9 mouse cellular contexts compared by ENCODE assay signal in the genomic region with DNA sequence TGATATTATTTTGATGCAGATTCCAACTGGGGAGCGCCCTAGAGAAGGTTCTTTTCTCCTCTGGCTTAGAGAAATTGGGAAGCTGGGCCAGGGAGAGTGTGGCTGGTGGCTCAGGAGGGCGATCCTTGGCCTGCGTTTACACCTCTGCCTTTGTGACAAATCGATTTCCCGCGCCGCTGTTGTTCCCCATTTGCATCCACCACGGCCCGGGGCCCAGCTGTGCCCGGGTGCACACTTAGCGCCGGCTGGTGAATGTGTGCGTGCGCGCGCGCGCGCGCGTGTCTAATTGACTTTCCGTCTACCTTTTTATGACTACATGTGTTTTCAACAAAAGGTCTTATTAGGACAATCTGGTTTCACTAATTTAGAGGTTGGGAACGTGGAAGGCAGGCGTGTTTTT. TPM values are rescaled to one million over a fixed set of nuclear protein-coding genes. Genes with fewer than 3 reads are reported as not detected.
A peak's percentile ranks its signal among the peaks of the same experiment; 100 is the strongest.
DNase-seq lines count a peak whose midpoint lies in the region; ATAC-seq and TF ChIP-seq lines count a peak whose summit lies in the region.
"Had no signal": no experiment of that assay in that cellular context is flagged by ENCODE, and none has a peak within 500 bp of the region (broad histone marks: within the 10 kb centered on the region; RNA-seq: fewer than 3 reads in every experiment).

No protein-coding gene starts in this region.

- H3K4me3 ChIP-seq in gastrocnemius, adult 2 months, result peak overlapping the region; percentile 80
- peak overlapping the region; percentile 28 for H3K4me3 ChIP-seq in hindbrain, embryonic 13.5 days
- H3K4me3 ChIP-seq in midbrain, embryonic 12.5 days, result peak overlapping the region; percentile 23

- peak; percentile 74 for ATAC-seq in common myeloid progenitor, adult 5-6 weeks (replicated peaks; ENCODE audit: low read depth, poor library complexity, severe bottlenecking)
- ATAC-seq in hindbrain, embryonic 13.5 days (ENCODE audit: low FRiP score), result no peak
- ATAC-seq in midbrain, embryonic 12.5 days (ENCODE audit: low FRiP score, low read depth), result peak; percentile 64

- intact Hi-C loops in gastrocnemius, adult 2 months (cut with DNase I), result loop anchor here (5.0 to 10.0 kb wide), 2 partner anchors 156 to 596 kb away; no protein-coding TSS in a partner anchor

- peaks cover 29% of the 10 kb centered on the region for H3K4me1 ChIP-seq in hindbrain, embryonic 13.5 days (replicated peaks)
- peaks cover 29% of the 10 kb centered on the region for H3K4me1 ChIP-seq in midbrain, embryonic 12.5 days

- H3K4me2 ChIP-seq in hindbrain, embryonic 13.5 days, result peak overlapping the region; percentile 50
- peak overlapping the region; percentile 47 for H3K4me2 ChIP-seq in midbrain, embryonic 12.5 days (replicated peaks)

- H3K27ac ChIP-seq in gastrocnemius, adult 2 months, result peak overlapping the region; percentile 99
- no peak overlapping the region for H3K27ac ChIP-seq in hindbrain, embryonic 13.5 days
- H3K27ac ChIP-seq in midbrain, embryonic 12.5 days (replicated peaks), result no peak overlapping the region

- H3K36me3 ChIP-seq in hindbrain, embryonic 13.5 days, result no peaks in the 10 kb centered on the region
- no peaks in the 10 kb centered on the region for H3K36me3 ChIP-seq in midbrain, embryonic 12.5 days

- H3K27me3 ChIP-seq in hindbrain, embryonic 13.5 days, result peaks cover 96% of the 10 kb centered on the region
- peaks cover 74% of the 10 kb centered on the region for H3K27me3 ChIP-seq in midbrain, embryonic 12.5 days

- peak overlapping the region; percentile 29; the same call in 1 of the 2 replicates for H3K9ac ChIP-seq in hindbrain, embryonic 13.5 days
- no peak overlapping the region for H3K9ac ChIP-seq in midbrain, embryonic 12.5 days (replicated peaks)

- H3K9me3 ChIP-seq in hindbrain, embryonic 13.5 days, result no peaks in the 10 kb centered on the region
- no peaks in the 10 kb centered on the region for H3K9me3 ChIP-seq in midbrain, embryonic 12.5 days

- TF ChIP-seq CTCF in gastrocnemius, adult 2 months (IDR thresholded peaks at IDR 0.05), result no peak

- peak; percentile 56 for DNase-seq in gastrocnemius, adult 2 months
- no peak for DNase-seq in gastrocnemius, adult 8-10 months (ENCODE audit: low spot score in 2 of 2)
- no peak for DNase-seq in B cell, adult 2 months
- no peak for DNase-seq in adrenal gland, adult (ENCODE audit: inconsistent age in 2 of 2, low spot score in 1 of 2)
- no peak for DNase-seq in layer of hippocampus, adult 18-20 months (ENCODE audit: low spot score in 2 of 2)
- DNase-seq: left cerebral cortex, postnatal 4 days had no signal

- under 1% methylated on average over 24 of the region's 24 CpGs for WGBS in hindbrain, embryonic 13.5 days
- under 1% methylated on average over 24 of the region's 24 CpGs for WGBS in midbrain, embryonic 12.5 days

RNA-seq across cellular contexts. Expression of a gene that starts 4.9 kb away (rescaled TPM):
- total RNA-seq in gastrocnemius, adult 2 months (2021), result 10 to 100 TPM; 29.5 to 65.7 TPM
- total RNA-seq in gastrocnemius, adult 8-10 months (2022), result 10 to 100 TPM; 34.8 to 41.6 (median 35.3) TPM
- total RNA-seq in common myeloid progenitor, adult 5-6 weeks (2017), result not detected in 2 replicates
- polyA plus RNA-seq in hindbrain, embryonic 13.5 days (2015; fragmentation: Nextera tagmentation; extraction: Ambion mirVana), result 6.4 and 10.6 TPM in 2 replicates
- 19.5 and 25.4 TPM in 2 replicates for polyA plus RNA-seq in midbrain, embryonic 12.5 days (2016; fragmentation: Nextera tagmentation; extraction: Ambion mirVana)
- 1 to 10 TPM; 4.8 to 5.6 TPM for total RNA-seq in layer of hippocampus, adult 18-20 months (2021)

Comparison
In these comparisons a context has a peak if more than half of its experiments do, and no peak if none do; other contexts are left out.
1. H3K4me3 ChIP-seq: peak in every context shown above with its lines; median percentile 80 in gastrocnemius, adult 2 months; 28 in hindbrain, embryonic 13.5 days; 23 in midbrain, embryonic 12.5 days.
2. RNA of a gene that starts 4.9 kb away (total RNA-seq): 29.5 to 65.7 TPM in gastrocnemius, adult 2 months and 34.8 to 41.6 TPM in gastrocnemius, adult 8-10 months; 4.8 to 5.6 TPM in layer of hippocampus, adult 18-20 months and not detected in common myeloid progenitor, adult 5-6 weeks; every median in the first group is over 4 times any median in the second.